Mouse (Mus musculus): ENCODE measurements around the gene Amigo2.

- no peak for TF ChIP-seq POLR2A (IDR thresholded peaks at IDR 0.05; ENCODE audit: extremely low read depth, insufficient read depth, low read length)
- peak; percentile 26; the same call in 1 of the 2 replicates for TF ChIP-seq CTCF (IDR thresholded peaks at IDR 0.05; ENCODE audit: low read depth, low read length)
Observed at GRCm38 (mm10) chr15:97195628-97196027, 51.5 kb downstream of the Amigo2 start.

All from liver, adult 2 months (tissue).